Mouse (Mus musculus): ENCODE measurements around the gene Htr5b. TPM values are rescaled to one million over a fixed set of nuclear protein-coding genes. Genes with fewer than 3 reads are reported as not detected.

Htr5b gene
- 2.2 and 2.7 TPM in 2 replicates for polyA plus RNA-seq (2015; fragmentation: Nextera tagmentation; extraction: Ambion mirVana)

GRCm38 (mm10) chr1:121528399-121528720 is at the start of gene Htr5b:
Gene Htr5b (minus strand): TSS chr1:121528465.
- 7% methylated on average over 11 of the region's 11 CpGs for WGBS
- no peaks in the 10 kb centered on the region for H3K36me3 ChIP-seq (ENCODE audit: control insufficient read depth, insufficient read depth, low read length)
- H3K9me3 ChIP-seq (ENCODE audit: control insufficient read depth, low read length): no peaks in the 10 kb centered on the region
- no peak within 1 kb of the TSS for H3K27ac ChIP-seq (ENCODE audit: low read depth, low read length)
- H3K27me3 ChIP-seq (replicated peaks; ENCODE audit: control insufficient read depth, insufficient read depth, low read length): peaks cover 10% of the 10 kb centered on the region
- peak within 1 kb of the TSS; percentile 47 for H3K9ac ChIP-seq (ENCODE audit: low read depth, low read length)
- H3K4me3 ChIP-seq (ENCODE audit: low read length): peak within 1 kb of the TSS; percentile 43
- peak within 1 kb of the TSS; percentile 81 for H3K4me2 ChIP-seq (ENCODE audit: low read length)
- peak; percentile 93 for ATAC-seq
- H3K4me1 ChIP-seq (ENCODE audit: control insufficient read depth, insufficient read depth, low read depth, low read length): peaks cover 8% of the 10 kb centered on the region

DNA sequence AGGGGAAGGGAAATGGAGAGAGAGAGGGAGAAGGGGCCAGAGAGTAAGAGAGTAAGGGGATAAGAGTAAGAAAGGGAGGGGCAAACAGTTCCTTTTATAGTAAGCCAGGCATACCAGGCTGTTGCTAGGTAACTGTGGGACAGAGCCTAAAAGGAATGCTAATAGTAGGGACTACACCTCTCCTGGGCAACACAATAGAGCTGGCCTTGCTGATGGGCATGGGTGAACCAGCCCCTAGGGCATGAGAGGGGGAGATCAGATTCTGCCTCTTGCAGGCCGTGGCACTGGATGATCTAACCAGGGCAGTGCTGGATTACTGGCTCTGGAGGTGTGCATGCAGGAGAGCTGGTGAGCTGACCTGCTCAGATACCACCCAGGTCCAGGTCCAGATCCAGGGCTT is 49.2 kb upstream of the Htr5b start:
- H3K4me3 ChIP-seq (ENCODE audit: low read length): no peak overlapping the region

DNA sequence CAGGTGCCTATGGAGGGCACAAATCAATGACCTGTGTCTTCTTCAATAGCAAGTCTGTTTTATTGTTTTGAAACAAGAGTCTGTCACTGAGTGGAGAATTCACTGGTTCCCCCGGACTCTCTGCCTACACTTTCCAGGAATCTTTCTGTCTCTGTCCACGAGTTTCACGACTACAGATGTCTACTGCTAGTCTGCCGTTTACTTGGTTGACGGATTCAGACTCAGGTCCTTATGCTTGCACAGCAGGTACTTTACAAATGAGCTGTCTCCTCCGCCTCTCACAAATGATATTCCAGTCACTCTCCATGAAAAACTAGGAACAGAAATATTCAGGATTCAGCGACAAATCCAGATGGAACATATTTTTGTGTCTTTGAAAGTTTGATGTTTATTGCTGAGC is 42.3 kb upstream of the Htr5b start:
- Histone ChIP-seq H3K27me3 (replicated peaks; ENCODE audit: control insufficient read depth, insufficient read depth, low read length) (no peaks in the 10 kb centered on the region; the same call in 1 of the 2 replicates), H3K4me1 (ENCODE audit: control insufficient read depth, insufficient read depth, low read depth, low read length) (peaks cover 8% of the 10 kb centered on the region), H3K9me3 (ENCODE audit: control insufficient read depth, low read length) (no peaks in the 10 kb centered on the region), H3K27ac (ENCODE audit: low read depth, low read length) (no peak overlapping the region), H3K4me2 (ENCODE audit: low read length) (no peak overlapping the region), H3K36me3 (ENCODE audit: control insufficient read depth, insufficient read depth, low read length) (no peaks in the 10 kb centered on the region; the same call in 1 of the 2 replicates), H3K9ac (ENCODE audit: low read depth, low read length) (no peak overlapping the region), H3K4me3 (ENCODE audit: low read length) (no peak overlapping the region)
- ATAC-seq: no peak
- WGBS: 85% methylated on average over 7 of the region's 7 CpGs

More for the DNA sequence above, 49.2 kb upstream of the Htr5b start:
- Histone ChIP-seq H3K36me3 (ENCODE audit: control insufficient read depth, insufficient read depth, low read length) (no peaks in the 10 kb centered on the region), H3K9ac (ENCODE audit: low read depth, low read length) (no peak overlapping the region), H3K9me3 (ENCODE audit: control insufficient read depth, low read length) (no peaks in the 10 kb centered on the region), H3K4me2 (ENCODE audit: low read length) (no peak overlapping the region), H3K27ac (ENCODE audit: low read depth, low read length) (no peak overlapping the region), H3K27me3 (replicated peaks; ENCODE audit: control insufficient read depth, insufficient read depth, low read length) (no peaks in the 10 kb centered on the region), H3K4me1 (ENCODE audit: control insufficient read depth, insufficient read depth, low read depth, low read length) (no peaks in the 10 kb centered on the region)
- WGBS: 36% methylated on average over 1 of the region's 1 CpGs
- no peak for ATAC-seq

GRCm38 (mm10) chr1:121567521-121568489 is 39.5 kb upstream of the Htr5b start, which contains the start of gene Ddx18:
Gene Ddx18 (minus strand): TSS chr1:121567989.
- Histone ChIP-seq H3K4me2 (ENCODE audit: low read length) (peak within 1 kb of the TSS; percentile 93), H3K36me3 (ENCODE audit: control insufficient read depth, insufficient read depth, low read length) (peaks cover 19% of the 10 kb centered on the region), H3K4me1 (ENCODE audit: control insufficient read depth, insufficient read depth, low read depth, low read length) (peaks cover 8% of the 10 kb centered on the region), H3K27ac (ENCODE audit: low read depth, low read length) (peak within 1 kb of the TSS; percentile 70), H3K4me3 (ENCODE audit: low read length) (peak within 1 kb of the TSS; percentile 64), H3K9ac (ENCODE audit: low read depth, low read length) (peak within 1 kb of the TSS; percentile 72), H3K9me3 (ENCODE audit: control insufficient read depth, low read length) (no peaks in the 10 kb centered on the region), H3K27me3 (replicated peaks; ENCODE audit: control insufficient read depth, insufficient read depth, low read length) (no peaks in the 10 kb centered on the region; the same call in 1 of the 2 replicates)
- ATAC-seq: peak; percentile 99
- 8% methylated on average over 43 of the region's 53 CpGs for WGBS

- Histone ChIP-seq H3K27me3 (replicated peaks; ENCODE audit: control insufficient read depth, insufficient read depth, low read length) (no peaks in the 10 kb centered on the region), H3K9me3 (ENCODE audit: control insufficient read depth, low read length) (no peaks in the 10 kb centered on the region), H3K4me1 (ENCODE audit: control insufficient read depth, insufficient read depth, low read depth, low read length) (no peaks in the 10 kb centered on the region), H3K4me3 (ENCODE audit: low read length) (no peak overlapping the region), H3K27ac (ENCODE audit: low read depth, low read length) (no peak overlapping the region), H3K9ac (ENCODE audit: low read depth, low read length) (no peak overlapping the region), H3K4me2 (ENCODE audit: low read length) (no peak overlapping the region), H3K36me3 (ENCODE audit: control insufficient read depth, insufficient read depth, low read length) (peaks cover 71% of the 10 kb centered on the region)
- no peak for ATAC-seq
- WGBS: 90% methylated on average over 5 of the region's 5 CpGs
These were observed 29.6 kb upstream of the Htr5b start for GRCm38 (mm10) chr1:121557861-121558260.

DNA sequence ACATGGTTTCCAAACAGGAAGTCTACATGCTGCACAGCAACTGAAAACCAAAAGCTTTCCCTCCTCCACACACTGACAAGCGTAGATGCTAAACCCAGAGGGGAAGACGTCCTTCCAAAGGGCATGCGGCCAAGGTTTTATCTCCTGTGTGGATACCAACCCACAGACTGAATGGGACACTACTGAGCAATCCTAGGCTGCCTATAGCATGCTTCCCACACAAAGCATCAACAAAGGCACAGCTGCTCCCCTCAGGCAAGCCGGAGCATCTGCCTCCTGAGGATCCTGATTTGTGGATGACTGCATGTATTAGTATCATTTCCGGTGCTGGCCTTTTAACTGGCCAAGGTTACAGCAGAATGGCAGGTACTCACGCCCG is 23.2 kb upstream of the Htr5b start:
- Histone ChIP-seq H3K9ac (ENCODE audit: low read depth, low read length) (no peak overlapping the region), H3K4me3 (ENCODE audit: low read length) (no peak overlapping the region), H3K4me1 (ENCODE audit: control insufficient read depth, insufficient read depth, low read depth, low read length) (no peaks in the 10 kb centered on the region), H3K4me2 (ENCODE audit: low read length) (no peak overlapping the region), H3K36me3 (ENCODE audit: control insufficient read depth, insufficient read depth, low read length) (peaks cover 31% of the 10 kb centered on the region), H3K27me3 (replicated peaks; ENCODE audit: control insufficient read depth, insufficient read depth, low read length) (no peaks in the 10 kb centered on the region), H3K27ac (ENCODE audit: low read depth, low read length) (no peak overlapping the region), H3K9me3 (ENCODE audit: control insufficient read depth, low read length) (no peaks in the 10 kb centered on the region)
- WGBS: 65% methylated on average over 7 of the region's 7 CpGs
- no peak; the same call in 1 of the 2 replicates for ATAC-seq

DNA sequence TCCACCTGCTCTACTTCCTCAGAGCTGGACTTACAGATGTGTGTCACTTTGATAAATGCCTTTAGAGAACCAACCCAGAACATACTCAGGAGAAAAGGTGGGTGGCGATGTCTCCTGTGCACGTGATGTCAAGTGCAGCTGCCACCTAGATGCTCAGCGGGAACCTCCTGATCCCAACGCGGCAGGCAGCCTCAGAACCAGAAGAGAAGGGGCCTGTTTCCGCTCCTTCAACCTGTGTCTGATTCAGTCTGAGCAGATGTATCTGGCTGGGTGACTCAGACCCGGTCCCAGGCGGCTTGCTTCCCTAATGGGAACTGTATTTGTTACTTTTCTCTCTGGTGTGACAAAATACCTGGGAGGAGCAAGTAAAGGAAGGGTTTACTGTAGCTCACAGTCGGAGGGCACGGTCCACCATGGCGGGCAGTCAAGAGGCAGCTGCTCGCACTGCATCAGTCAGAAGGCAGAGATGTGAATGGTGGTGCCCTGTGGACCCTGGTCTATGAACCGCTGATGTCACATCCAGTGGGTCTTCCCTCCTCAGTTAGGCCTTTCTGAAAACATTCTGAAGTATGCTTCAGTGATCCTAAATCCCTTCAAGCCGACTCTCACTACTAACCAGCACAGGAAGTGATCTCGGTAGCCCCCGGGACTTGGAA is 22.7 kb upstream of the Htr5b start:
- H3K36me3 ChIP-seq (ENCODE audit: control insufficient read depth, insufficient read depth, low read length): peaks cover 29% of the 10 kb centered on the region

GRCm38 (mm10) chr1:121549456-121549855 is 21.2 kb upstream of the Htr5b start:
- Histone ChIP-seq H3K27ac (ENCODE audit: low read depth, low read length) (no peak overlapping the region), H3K4me2 (ENCODE audit: low read length) (no peak overlapping the region), H3K9me3 (ENCODE audit: control insufficient read depth, low read length) (no peaks in the 10 kb centered on the region), H3K4me3 (ENCODE audit: low read length) (no peak overlapping the region), H3K27me3 (replicated peaks; ENCODE audit: control insufficient read depth, insufficient read depth, low read length) (no peaks in the 10 kb centered on the region), H3K36me3 (ENCODE audit: control insufficient read depth, insufficient read depth, low read length) (peaks cover 19% of the 10 kb centered on the region), H3K9ac (ENCODE audit: low read depth, low read length) (no peak overlapping the region), H3K4me1 (ENCODE audit: control insufficient read depth, insufficient read depth, low read depth, low read length) (no peaks in the 10 kb centered on the region)
- whole genome bisulfite sequencing: 77% methylated on average over 4 of the region's 4 CpGs
- no peak for ATAC-seq

More for the DNA sequence above, 22.7 kb upstream of the Htr5b start:
- H3K27ac ChIP-seq (ENCODE audit: low read depth, low read length): no peak overlapping the region
- H3K9ac ChIP-seq (ENCODE audit: low read depth, low read length): no peak overlapping the region
- no peaks in the 10 kb centered on the region for H3K4me1 ChIP-seq (ENCODE audit: control insufficient read depth, insufficient read depth, low read depth, low read length)
- H3K9me3 ChIP-seq (ENCODE audit: control insufficient read depth, low read length): no peaks in the 10 kb centered on the region
- no peak overlapping the region for H3K4me2 ChIP-seq (ENCODE audit: low read length)
- no peak overlapping the region for H3K4me3 ChIP-seq (ENCODE audit: low read length)
- no peaks in the 10 kb centered on the region for H3K27me3 ChIP-seq (replicated peaks; ENCODE audit: control insufficient read depth, insufficient read depth, low read length)
- 90% methylated on average over 16 of the region's 16 CpGs for WGBS
- ATAC-seq: no peak

GRCm38 (mm10) chr1:121548667-121549066 is 20.4 kb upstream of the Htr5b start:
- Histone ChIP-seq H3K36me3 (ENCODE audit: control insufficient read depth, insufficient read depth, low read length) (peaks cover 14% of the 10 kb centered on the region), H3K27ac (ENCODE audit: low read depth, low read length) (no peak overlapping the region), H3K9me3 (ENCODE audit: control insufficient read depth, low read length) (no peaks in the 10 kb centered on the region), H3K4me2 (ENCODE audit: low read length) (no peak overlapping the region), H3K4me1 (ENCODE audit: control insufficient read depth, insufficient read depth, low read depth, low read length) (no peaks in the 10 kb centered on the region), H3K4me3 (ENCODE audit: low read length) (no peak overlapping the region), H3K27me3 (replicated peaks; ENCODE audit: control insufficient read depth, insufficient read depth, low read length) (no peaks in the 10 kb centered on the region), H3K9ac (ENCODE audit: low read depth, low read length) (no peak overlapping the region)
- no peak for ATAC-seq
- 95% methylated on average over 4 of the region's 4 CpGs for WGBS

Measured in hindbrain, embryonic 16.5 days (tissue).